Mouse (Mus musculus): ENCODE results near the gene Smim6. TPM values are rescaled to one million over a fixed set of nuclear protein-coding genes. Genes with fewer than 3 reads are reported as not detected.

The Smim6 gene
- total RNA-seq, 1 experiment, result 0.45 TPM

DNA sequence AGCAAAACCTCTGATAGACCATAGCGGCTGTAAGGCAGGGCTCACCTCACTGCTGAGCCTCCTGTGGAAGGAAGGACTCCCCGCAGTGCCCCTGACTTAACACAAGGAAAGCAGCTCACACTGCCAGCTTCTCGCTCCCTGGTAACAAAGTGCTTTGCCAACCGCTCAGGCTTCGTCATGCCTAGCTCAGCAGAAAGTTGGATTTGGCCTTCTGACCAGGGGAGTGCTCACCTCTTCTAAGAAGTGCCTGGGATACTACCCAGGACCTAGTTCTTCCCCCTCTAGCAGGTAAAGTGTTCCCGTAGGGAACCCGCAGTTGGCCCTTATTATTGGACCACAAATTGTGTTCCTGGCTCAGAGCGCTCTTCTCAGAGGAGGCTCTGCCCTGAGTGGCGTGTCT is 47.2 kb downstream of the Smim6 start:
- H3K36me3 ChIP-seq (ENCODE audit: control insufficient read depth, insufficient read depth, low read length, poor library complexity, severe bottlenecking), result peaks cover 55% of the 10 kb centered on the region
- H3K9me3 ChIP-seq (ENCODE audit: control insufficient read depth, insufficient read depth, low read depth, low read length), result no peaks in the 10 kb centered on the region
- H3K27ac ChIP-seq (ENCODE audit: insufficient read depth, low read depth, low read length, poor library complexity, severe bottlenecking), result no peak overlapping the region
- H3K4me3 ChIP-seq (ENCODE audit: insufficient read depth in 1 of 2, low read depth in 1 of 2, low read length in 2 of 2, poor library complexity in 1 of 2, severe bottlenecking in 1 of 2), result no peak overlapping the region
- DNase-seq (ENCODE audit: low read depth, low spot score), result no peak
- in situ Hi-C loops (cut with MboI; ENCODE audit: low sequenced_read_pairs in 2 of 2, unreplicated experiment in 2 of 2), result no loop called here
- peaks cover 5 to 15% of the 10 kb centered on the region in 2 experiments for H3K4me1 ChIP-seq (ENCODE audit: control insufficient read depth in 2 of 2, insufficient read depth in 2 of 2, low read length in 2 of 2, poor library complexity in 1 of 2)
- TF ChIP-seq CHD2 (IDR thresholded peaks at IDR 0.05; ENCODE audit: low read depth, low read length), result no peak
- TF ChIP-seq MAFK (IDR thresholded peaks at IDR 0.05; ENCODE audit: insufficient read depth, low read depth, low read length), result no peak
- no peak for TF ChIP-seq ZNF384 (IDR thresholded peaks at IDR 0.05; ENCODE audit: low read depth, low read length)
- TF ChIP-seq ZC3H11A (IDR thresholded peaks at IDR 0.05; ENCODE audit: borderline replicate concordance, low read depth, low read length), result no peak
- no peak for TF ChIP-seq HCFC1 (IDR thresholded peaks at IDR 0.05; ENCODE audit: borderline replicate concordance, insufficient read depth, low read length)
- H3K9ac ChIP-seq (ENCODE audit: insufficient read depth, low read depth, low read length, poor library complexity, severe bottlenecking), result no peak overlapping the region

DNA sequence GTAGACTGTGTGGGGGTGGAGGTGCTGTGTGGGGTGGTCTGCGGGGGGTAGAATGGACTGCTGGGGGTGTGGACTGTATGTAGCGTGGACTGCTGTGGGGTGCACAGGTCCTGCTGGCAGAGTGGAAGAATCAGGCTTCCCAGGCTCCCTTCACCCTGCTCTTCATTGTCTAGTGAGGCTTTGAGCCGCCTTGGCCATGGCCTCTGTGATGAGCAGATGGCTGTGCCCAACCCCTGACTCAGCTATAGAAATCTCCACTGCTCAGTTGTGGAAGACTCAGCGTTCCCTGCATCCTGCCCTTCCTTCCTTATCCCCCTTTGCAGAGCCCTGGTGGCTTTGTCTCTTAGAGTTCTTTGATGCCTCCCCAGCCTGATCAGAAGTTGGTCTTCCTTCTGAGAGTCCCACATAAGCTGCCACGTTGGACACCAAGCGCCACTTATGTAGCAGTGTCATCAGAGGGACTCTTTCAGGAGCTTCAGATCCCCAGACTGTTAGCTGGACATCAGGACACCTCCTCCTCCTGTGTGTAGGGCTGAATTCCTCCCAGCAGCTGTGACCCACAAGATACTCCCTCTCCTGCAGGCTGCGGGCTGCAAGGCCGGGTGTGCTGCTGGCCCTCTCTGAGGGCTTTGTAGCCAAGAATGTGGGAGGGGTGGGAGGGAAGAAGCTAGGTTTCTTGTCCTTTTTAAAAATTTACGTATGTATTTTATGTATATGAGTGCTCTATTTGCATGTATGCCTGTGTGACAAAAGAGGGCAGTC is 51.0 kb downstream of the Smim6 start:
- no peak overlapping the region for H3K27ac ChIP-seq (ENCODE audit: insufficient read depth, low read depth, low read length, poor library complexity, severe bottlenecking)
- H3K9ac ChIP-seq (ENCODE audit: insufficient read depth, low read depth, low read length, poor library complexity, severe bottlenecking), result no peak overlapping the region
- no peaks in the 10 kb centered on the region for H3K9me3 ChIP-seq (ENCODE audit: control insufficient read depth, insufficient read depth, low read depth, low read length)
- in situ Hi-C loops (cut with MboI; ENCODE audit: low sequenced_read_pairs in 2 of 2, unreplicated experiment in 2 of 2), result no loop called here
- no peak for DNase-seq (ENCODE audit: low read depth, low spot score)
- peaks cover 55% of the 10 kb centered on the region for H3K36me3 ChIP-seq (ENCODE audit: control insufficient read depth, insufficient read depth, low read length, poor library complexity, severe bottlenecking)
- no peak overlapping the region for H3K4me3 ChIP-seq (ENCODE audit: insufficient read depth in 1 of 2, low read depth in 1 of 2, low read length in 2 of 2, poor library complexity in 1 of 2, severe bottlenecking in 1 of 2)
- TF ChIP-seq ZNF384 (IDR thresholded peaks at IDR 0.05; ENCODE audit: low read depth, low read length) (no peak), CHD2 (IDR thresholded peaks at IDR 0.05; ENCODE audit: low read depth, low read length) (no peak), ZC3H11A (IDR thresholded peaks at IDR 0.05; ENCODE audit: borderline replicate concordance, low read depth, low read length) (no peak)
- peaks cover 0 to 6% of the 10 kb centered on the region in 2 experiments; a peak in 1 of 4 replicates for H3K4me1 ChIP-seq (ENCODE audit: control insufficient read depth in 2 of 2, insufficient read depth in 2 of 2, low read length in 2 of 2, poor library complexity in 1 of 2)

Other genes starting within 250 kb of the Smim6 start
- 16.3 and 24.4 TPM in 2 replicates for gene Grb2, start 203.4 kb upstream of the Smim6 start, total RNA-seq (2012; rRNA removed)
- gene Tmem94, start 146.6 kb upstream of the Smim6 start, total RNA-seq (2012; rRNA removed), result 17.7 and 32.1 TPM in 2 replicates
- 9.6 and 10.5 TPM in 2 replicates for gene Caskin2, start 98.4 kb upstream of the Smim6 start, total RNA-seq (2012; rRNA removed)
- 63.6 and 64.4 TPM in 2 replicates for gene Tsen54, start 97.3 kb upstream of the Smim6 start, total RNA-seq (2012; rRNA removed)
- gene Llgl2, start 88.0 kb upstream of the Smim6 start, total RNA-seq (2012; rRNA removed), result 96.5 and 145 TPM in 2 replicates
- gene Myo15b, start 53.6 kb upstream of the Smim6 start, total RNA-seq (2012; rRNA removed), result 4.6 and 7.7 TPM in 2 replicates
- 0.67 TPM in 1 of 2 replicates, not detected in the other for gene Smim5, start 12.1 kb upstream of the Smim6 start, total RNA-seq (2012; rRNA removed)
- 52.1 and 63.5 TPM in 2 replicates for gene Sap30bp, start 21.3 kb downstream of the Smim6 start, total RNA-seq (2012; rRNA removed)
- 28.0 and 40.8 TPM in 2 replicates for gene Recql5, start 21.5 kb downstream of the Smim6 start, total RNA-seq (2012; rRNA removed)
- gene Itgb4, start 62.7 kb downstream of the Smim6 start, total RNA-seq (2012; rRNA removed), result 9.6 and 26.3 TPM in 2 replicates
- gene Galk1, start 100.7 kb downstream of the Smim6 start, total RNA-seq (2012; rRNA removed), result 144 and 195 TPM in 2 replicates
- 504 and 729 TPM in 2 replicates for gene H3f3b, start 115.9 kb downstream of the Smim6 start, total RNA-seq (2012; rRNA removed)
- gene Unk, start 118.3 kb downstream of the Smim6 start, total RNA-seq (2012; rRNA removed), result 32.5 and 39.6 TPM in 2 replicates
- 13.3 and 14.2 TPM in 2 replicates for gene Unc13d, start 165.9 kb downstream of the Smim6 start, total RNA-seq (2012; rRNA removed)
- 16.9 and 20.1 TPM in 2 replicates for gene Wbp2, start 175.0 kb downstream of the Smim6 start, total RNA-seq (2012; rRNA removed)
- gene Trim47, start 215.2 kb downstream of the Smim6 start, total RNA-seq (2012; rRNA removed), result 2.0 and 3.3 TPM in 2 replicates
- 0.31 and 0.42 TPM in 2 replicates for gene Trim65, start 219.1 kb downstream of the Smim6 start, total RNA-seq (2012; rRNA removed)
- 81.1 and 81.3 TPM in 2 replicates for gene Mrpl38, start 226.9 kb downstream of the Smim6 start, total RNA-seq (2012; rRNA removed)